Mouse (Mus musculus) CD4-positive, CD25-positive, alpha-beta regulatory T cell, adult 4 months (primary cell): ENCODE results near the gene Spag6. TPM values are rescaled to one million over a fixed set of nuclear protein-coding genes. Genes with fewer than 3 reads are reported as not detected.

Experiments
- ATAC-seq: one replicate; pipeline ENCODE4 v1.8.0; 2017
- polyA plus RNA-seq, 2 experiments: library from polyadenylated mRNA; unstranded; fragments of 100-300 nt; shearing (Covaris generic); gene quantifications; one replicate each; pipeline ENCODE4 v1.2.1; 2017

Gene Spag6
- polyA plus RNA-seq = not detected

- ATAC-seq = peak; percentile 49
Measured at GRCm38 (mm10) chr2:18693871-18694610, at the start of gene Spag6. Gene Spag6 (plus strand): TSS chr2:18694032.

GRCm38 (mm10) chr2:18648563-18648962 lies 45.3 kb upstream of the Spag6 start:
- ATAC-seq = no peak

GRCm38 (mm10) chr2:18654821-18655220 lies 39.0 kb upstream of the Spag6 start:
- no peak for ATAC-seq

GRCm38 (mm10) chr2:18664003-18664402 lies 29.8 kb upstream of the Spag6 start:
- peak; percentile 97 for ATAC-seq

- ATAC-seq = no peak
Measured at GRCm38 (mm10) chr2:18671041-18671440, 22.8 kb upstream of the Spag6 start.

- ATAC-seq = peak; percentile 88
Measured at GRCm38 (mm10) chr2:18672133-18672765, 21.6 kb upstream of the Spag6 start, which contains the start of gene Commd3. Gene Commd3 (plus strand): TSS chr2:18672384.

GRCm38 (mm10) chr2:18672766-18673164 lies 21.1 kb upstream of the Spag6 start:
- ATAC-seq = no peak

- ATAC-seq = no peak
Measured at GRCm38 (mm10) chr2:18673766-18674165, 20.1 kb upstream of the Spag6 start.

GRCm38 (mm10) chr2:18674193-18674902 lies 19.5 kb upstream of the Spag6 start:
- ATAC-seq = no peak

- ATAC-seq = no peak
Measured at GRCm38 (mm10) chr2:18675681-18676456, 18.0 kb upstream of the Spag6 start.

GRCm38 (mm10) chr2:18676457-18676935 lies 17.3 kb upstream of the Spag6 start:
- peak; percentile 8 for ATAC-seq

GRCm38 (mm10) chr2:18676936-18677491 lies 16.8 kb upstream of the Spag6 start, which contains the start of gene Bmi1:
Gene Bmi1 (plus strand): TSS chr2:18677018.
- ATAC-seq = peak; percentile 13

- ATAC-seq = peak; percentile 16
Measured at GRCm38 (mm10) chr2:18677631-18678471, 16.0 kb upstream of the Spag6 start.

- ATAC-seq = no peak
Measured at GRCm38 (mm10) chr2:18679701-18680100, 14.1 kb upstream of the Spag6 start.

- no peak for ATAC-seq
Measured at GRCm38 (mm10) chr2:18680501-18680900, 13.3 kb upstream of the Spag6 start.

GRCm38 (mm10) chr2:18680961-18681360 lies 12.9 kb upstream of the Spag6 start:
- ATAC-seq = peak; percentile 65

- ATAC-seq = no peak
Measured at GRCm38 (mm10) chr2:18684062-18684461, 9.8 kb upstream of the Spag6 start.

- ATAC-seq = no peak
Measured at GRCm38 (mm10) chr2:18686386-18686785, 7.4 kb upstream of the Spag6 start.

GRCm38 (mm10) chr2:18686826-18687519 lies 6.9 kb upstream of the Spag6 start:
- ATAC-seq = no peak

GRCm38 (mm10) chr2:18687671-18688170 lies 6.1 kb upstream of the Spag6 start:
- ATAC-seq = peak; percentile 18
